Mouse (Mus musculus) urinary bladder, postnatal 36 days (tissue): ENCODE results near the gene Syt9.

Experiments
- DNase-seq, 2 experiments: peaks; one replicate each; pipeline ENCODE4 v3.0.0; 2022; ENCODE audit warnings: low spot score in 2 of 2, mixed read lengths in 1 of 2

Gene Syt9

GRCm38 (mm10) chr7:107370232-107371125 is at the start of gene Syt9:
Gene Syt9, plus strand, starts transcription at chr7:107370728.
- peak in 1 of 2 experiments; percentile 11 for DNase-seq

- no peak for DNase-seq
Observed at GRCm38 (mm10) chr7:107339013-107339412, 31.5 kb upstream of the Syt9 start.

- no peak for DNase-seq
Observed at GRCm38 (mm10) chr7:107339560-107340057, 30.9 kb upstream of the Syt9 start.

- no peak for DNase-seq
Observed at GRCm38 (mm10) chr7:107340221-107340620, 30.3 kb upstream of the Syt9 start.

GRCm38 (mm10) chr7:107341519-107342190 is 28.9 kb upstream of the Syt9 start:
- no peak for DNase-seq

GRCm38 (mm10) chr7:107349201-107349600 is 21.3 kb upstream of the Syt9 start:
- no peak for DNase-seq

- no peak for DNase-seq
Observed at GRCm38 (mm10) chr7:107362153-107362552, 8.4 kb upstream of the Syt9 start.

- DNase-seq: no peak
Observed at GRCm38 (mm10) chr7:107362634-107363033, 7.9 kb upstream of the Syt9 start.

GRCm38 (mm10) chr7:107371126-107371920 is 795 bp downstream of the Syt9 start:
- DNase-seq: peak in 1 of 2 experiments; percentile 1

GRCm38 (mm10) chr7:107380562-107380961 is 10.0 kb downstream of the Syt9 start:
- no peak for DNase-seq

GRCm38 (mm10) chr7:107389604-107390003 is 19.1 kb downstream of the Syt9 start:
- DNase-seq: no peak

GRCm38 (mm10) chr7:107392749-107393148 is 22.2 kb downstream of the Syt9 start:
- no peak for DNase-seq

GRCm38 (mm10) chr7:107400061-107400799 is 29.7 kb downstream of the Syt9 start:
- DNase-seq: no peak

GRCm38 (mm10) chr7:107403261-107403660 is 32.7 kb downstream of the Syt9 start:
- DNase-seq: no peak

- DNase-seq: no peak
Observed at GRCm38 (mm10) chr7:107414928-107415327, 44.4 kb downstream of the Syt9 start.

GRCm38 (mm10) chr7:107417043-107417850 is 46.7 kb downstream of the Syt9 start:
- DNase-seq: no peak

GRCm38 (mm10) chr7:107437381-107437780 is 66.9 kb downstream of the Syt9 start:
- no peak for DNase-seq

GRCm38 (mm10) chr7:107444579-107444978 is 74.1 kb downstream of the Syt9 start:
- DNase-seq: no peak

GRCm38 (mm10) chr7:107454660-107455059 is 84.1 kb downstream of the Syt9 start:
- no peak for DNase-seq

GRCm38 (mm10) chr7:107455118-107455521 is 84.6 kb downstream of the Syt9 start:
- no peak for DNase-seq
